Mouse (Mus musculus) thymus, postnatal 36 days (tissue): Measurements from ENCODE around the gene Aox2.

Experiments
- DNase-seq, 2 experiments: peaks; one replicate each; pipeline ENCODE4 v3.0.0; 2022; ENCODE audit warnings: mixed read lengths in 2 of 2

Aox2 gene

DNA sequence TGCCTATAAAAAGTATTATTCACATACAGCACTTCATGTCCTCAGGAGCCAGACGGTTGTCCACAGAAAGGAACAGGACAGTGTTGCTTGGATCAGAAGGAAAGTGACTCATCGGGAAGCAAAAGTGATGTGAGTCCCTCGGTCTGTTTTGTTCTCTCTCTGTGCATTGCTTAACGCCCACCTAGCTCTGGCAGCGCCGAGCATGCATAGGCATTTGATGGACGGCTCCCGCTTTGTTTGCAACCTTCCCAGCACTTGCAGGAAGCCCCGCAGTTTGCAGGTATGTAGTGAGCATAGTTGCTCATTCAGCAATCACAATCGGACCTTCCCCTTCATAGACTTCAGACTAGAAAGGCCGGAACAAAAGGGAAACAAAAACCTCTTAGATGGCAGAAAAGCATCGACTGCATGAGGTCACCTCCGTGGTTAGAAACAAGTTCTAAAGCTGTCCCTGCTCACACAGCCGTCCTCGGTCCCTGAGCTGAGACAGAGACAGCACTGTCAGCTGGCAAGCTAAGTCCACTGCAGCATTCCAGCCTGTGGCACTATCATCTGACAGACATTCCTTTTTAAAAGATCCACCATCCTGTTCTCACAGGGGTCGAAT lies 11.8 kb downstream of the Aox2 start:
- no peak for DNase-seq

DNA sequence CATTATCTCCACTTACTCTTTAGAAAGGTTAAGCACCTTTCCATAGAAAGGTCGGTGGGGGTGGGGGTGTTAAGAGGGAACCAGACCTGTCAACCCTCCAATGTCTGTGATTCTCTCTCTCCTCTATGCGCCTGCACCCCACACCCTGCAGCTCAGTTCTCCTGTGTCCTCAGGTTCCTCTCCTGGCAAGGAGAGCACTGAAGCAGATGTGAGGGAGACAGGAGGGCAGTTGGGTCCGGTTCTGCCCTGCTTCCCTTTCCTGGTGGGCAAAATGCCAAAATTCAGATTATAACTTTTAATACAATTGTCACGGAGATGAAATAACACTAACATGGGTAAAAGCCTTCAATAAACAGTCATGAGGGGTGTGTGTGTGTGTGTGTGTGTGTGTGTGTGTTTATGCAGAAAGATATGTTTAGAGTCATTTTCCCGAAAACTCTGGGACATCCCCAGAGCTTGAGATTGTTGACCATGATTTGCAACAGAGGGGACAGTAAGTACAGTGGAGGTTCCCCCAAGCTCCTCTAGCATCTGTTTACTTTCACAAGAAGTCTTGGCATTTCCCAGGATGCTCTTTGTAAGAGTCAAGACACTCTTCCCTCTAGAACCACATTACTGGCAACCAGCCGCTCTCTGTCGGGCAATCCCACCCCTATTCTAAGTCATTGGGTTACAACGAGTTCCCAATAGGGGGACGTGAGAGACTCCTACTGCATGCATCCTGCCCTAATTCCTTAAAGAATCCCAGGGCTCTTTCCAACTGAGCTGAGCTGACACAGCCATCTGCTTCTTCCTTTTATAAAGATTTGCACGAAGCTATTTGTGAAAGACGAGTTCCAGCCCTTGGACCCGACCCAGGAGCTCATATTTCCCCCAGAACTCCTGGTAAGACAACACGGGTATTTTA lies 13.5 kb downstream of the Aox2 start:
- DNase-seq: no peak

GRCm38 (mm10) chr1:58294730-58295129 lies 16.6 kb downstream of the Aox2 start:
- DNase-seq: no peak

GRCm38 (mm10) chr1:58296278-58296677 lies 18.2 kb downstream of the Aox2 start:
- peak; percentile 64 to 70 for DNase-seq

GRCm38 (mm10) chr1:58296821-58297220 lies 18.7 kb downstream of the Aox2 start:
- DNase-seq: no peak

DNA sequence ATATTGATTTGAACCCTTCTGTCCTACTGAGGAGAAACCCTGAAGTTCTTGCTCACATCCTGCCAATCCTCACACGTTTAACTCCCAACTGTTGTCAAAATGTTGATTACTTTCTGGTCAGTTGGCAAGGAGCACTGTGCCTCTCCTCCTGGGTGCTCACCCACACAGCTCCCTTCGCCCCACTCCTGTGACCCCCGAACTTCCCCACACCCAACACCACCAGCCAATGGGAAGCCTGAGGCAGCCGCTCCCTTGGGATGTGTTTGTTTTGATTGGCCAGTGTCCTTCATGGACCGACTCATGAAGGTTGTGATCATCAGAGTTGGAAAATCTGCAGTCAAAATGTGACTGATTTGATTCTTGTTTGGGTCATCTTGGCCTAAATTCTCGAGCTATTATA lies 20.2 kb downstream of the Aox2 start:
- no peak for DNase-seq

DNA sequence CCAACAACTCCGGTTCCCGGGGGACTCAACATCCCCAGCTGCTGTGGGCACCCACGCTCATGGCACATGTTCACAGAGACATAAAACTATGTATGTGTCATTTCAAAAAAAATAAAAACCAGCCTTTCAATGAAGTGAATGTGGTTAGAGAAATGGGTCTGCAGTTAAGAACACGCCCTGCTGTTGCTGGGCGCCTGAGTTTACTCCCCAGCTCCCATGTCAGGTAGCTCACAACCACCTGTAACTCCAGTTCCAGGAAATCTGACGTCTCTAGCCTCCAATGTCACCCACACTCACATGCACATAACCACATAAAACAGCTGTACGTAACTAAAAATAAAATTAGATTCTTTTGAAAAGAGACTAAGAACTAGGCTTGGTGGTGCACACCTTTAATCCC lies 22.9 kb downstream of the Aox2 start:
- no peak for DNase-seq

GRCm38 (mm10) chr1:58302015-58302414 lies 23.9 kb downstream of the Aox2 start:
- no peak for DNase-seq

DNA sequence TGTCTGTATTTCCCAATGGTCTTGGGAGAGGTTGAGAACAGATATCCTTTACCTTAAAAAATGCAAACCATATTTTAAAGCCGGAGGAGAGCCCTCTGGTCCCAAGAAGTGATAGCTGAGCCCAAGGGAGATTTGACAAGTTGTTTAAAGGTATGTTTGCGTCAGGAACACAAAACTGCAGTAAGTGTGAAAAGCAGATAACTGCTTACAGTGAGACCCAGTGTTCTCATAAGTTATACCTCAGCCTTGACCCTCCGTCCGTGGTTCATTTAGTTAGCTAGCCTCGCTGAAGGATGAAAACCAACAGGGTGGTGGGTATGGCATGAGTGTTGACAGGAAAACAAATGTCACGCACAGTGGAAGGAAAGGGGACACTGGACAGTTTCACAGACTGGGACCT lies 24.9 kb downstream of the Aox2 start:
- DNase-seq: no peak

- DNase-seq: peak; percentile 71 to 85
Observed at GRCm38 (mm10) chr1:58303726-58304125, 25.6 kb downstream of the Aox2 start.

DNA sequence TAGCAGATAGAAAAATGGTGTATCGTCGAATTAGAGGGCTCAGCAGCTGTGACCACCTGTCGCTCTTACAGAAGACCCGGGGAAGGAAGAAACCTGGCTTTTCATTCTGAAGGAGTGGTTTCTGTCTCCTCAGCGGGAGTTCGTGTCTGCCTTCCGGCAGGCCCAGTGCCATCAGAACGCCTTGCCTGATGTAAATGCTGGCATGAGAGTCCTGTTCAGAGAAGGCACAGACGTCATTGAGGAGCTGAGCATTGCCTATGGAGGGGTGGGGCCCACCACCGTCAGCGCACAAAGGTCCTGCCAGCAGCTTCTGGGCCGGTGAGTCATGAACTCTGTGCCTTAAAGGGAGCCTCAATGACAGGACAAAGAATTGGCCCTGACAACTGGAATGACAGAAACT lies 26.2 kb downstream of the Aox2 start:
- peak; percentile 31 to 42 for DNase-seq

DNA sequence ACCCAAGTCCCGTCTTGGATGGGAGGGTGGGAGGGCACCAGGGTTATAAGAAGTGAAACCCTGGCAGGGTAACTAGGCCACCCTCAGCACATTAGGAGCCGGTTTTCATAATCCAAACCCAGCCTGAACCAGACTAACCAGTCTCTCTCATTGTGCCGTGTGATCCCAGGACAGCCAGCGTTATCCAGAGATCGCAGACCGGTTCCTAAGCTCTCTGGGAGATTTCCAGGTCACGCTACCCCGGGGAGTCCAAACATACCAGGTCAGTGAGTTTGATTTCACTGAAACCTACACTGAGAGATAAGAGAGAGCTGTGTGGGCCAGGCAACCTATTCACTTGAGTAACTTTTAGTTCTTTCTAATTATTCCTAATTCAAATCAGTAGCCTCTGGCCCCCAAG lies 29.1 kb downstream of the Aox2 start:
- no peak for DNase-seq

DNA sequence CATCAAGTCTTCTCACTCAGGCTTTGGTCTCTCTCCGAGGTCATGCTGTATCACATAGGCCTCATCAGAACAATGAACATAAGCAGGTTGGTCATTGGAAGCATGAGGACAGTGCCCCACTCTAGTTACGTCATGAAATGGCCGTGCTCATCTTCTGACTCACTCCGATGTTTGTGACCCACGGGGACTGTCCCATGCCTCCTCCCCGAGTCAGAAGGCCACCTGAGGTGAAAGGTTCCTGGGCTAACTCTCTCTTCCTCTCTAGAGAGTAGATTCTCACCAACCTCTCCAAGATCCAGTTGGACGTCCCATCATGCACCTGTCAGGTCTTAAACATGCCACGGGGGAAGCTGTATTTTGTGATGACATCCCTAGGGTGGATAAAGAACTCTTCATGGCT lies 30.5 kb downstream of the Aox2 start:
- DNase-seq: no peak

DNA sequence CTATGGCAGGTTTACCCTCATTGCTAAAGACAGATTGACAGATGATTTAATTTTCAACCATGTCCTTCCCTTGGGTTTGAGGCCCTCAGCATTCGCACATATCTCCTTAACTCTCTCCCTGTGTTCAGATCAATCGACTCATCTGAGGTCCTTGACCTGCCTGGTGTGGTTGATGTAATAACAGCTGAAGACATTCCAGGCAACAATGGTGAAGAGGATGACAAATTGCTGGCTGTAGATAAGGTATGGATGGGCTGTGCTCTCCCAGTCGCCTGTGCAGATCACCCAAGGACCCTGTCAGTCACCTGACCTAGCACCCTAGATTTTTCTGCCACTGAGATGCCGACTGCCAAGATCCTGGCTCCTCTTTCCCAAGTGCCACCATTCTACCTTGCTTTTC lies 31.7 kb downstream of the Aox2 start:
- DNase-seq: no peak

- DNase-seq: peak; percentile 25 to 41
Observed at GRCm38 (mm10) chr1:58311221-58311864, 33.2 kb downstream of the Aox2 start.

DNA sequence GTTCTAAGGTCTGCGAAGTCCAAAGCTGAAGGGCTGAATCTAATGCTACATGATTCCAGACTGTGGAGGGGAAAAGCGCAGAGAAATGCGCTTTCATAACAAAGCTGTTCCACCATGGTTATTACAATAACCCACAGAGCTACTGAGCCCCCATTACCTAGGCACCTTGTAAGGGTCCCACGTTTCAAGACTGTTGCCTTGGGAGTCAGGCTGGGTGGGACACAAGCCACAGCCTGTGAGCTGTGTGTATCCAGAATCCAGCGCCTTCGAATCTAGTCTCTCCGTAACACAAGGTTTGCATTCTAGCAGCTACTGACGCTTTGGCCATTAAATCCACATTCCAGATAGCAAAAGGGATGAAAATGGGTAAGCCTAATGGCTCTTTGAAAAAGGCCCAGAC lies 35.0 kb downstream of the Aox2 start:
- DNase-seq: no peak

GRCm38 (mm10) chr1:58315532-58315931 lies 37.4 kb downstream of the Aox2 start:
- no peak for DNase-seq

- no peak for DNase-seq
Observed at GRCm38 (mm10) chr1:58333222-58333621, 55.1 kb downstream of the Aox2 start.

- no peak for DNase-seq
Observed at GRCm38 (mm10) chr1:58339901-58340300, 61.8 kb downstream of the Aox2 start.

- no peak for DNase-seq
Observed at GRCm38 (mm10) chr1:58341576-58341975, 63.5 kb downstream of the Aox2 start.

DNA sequence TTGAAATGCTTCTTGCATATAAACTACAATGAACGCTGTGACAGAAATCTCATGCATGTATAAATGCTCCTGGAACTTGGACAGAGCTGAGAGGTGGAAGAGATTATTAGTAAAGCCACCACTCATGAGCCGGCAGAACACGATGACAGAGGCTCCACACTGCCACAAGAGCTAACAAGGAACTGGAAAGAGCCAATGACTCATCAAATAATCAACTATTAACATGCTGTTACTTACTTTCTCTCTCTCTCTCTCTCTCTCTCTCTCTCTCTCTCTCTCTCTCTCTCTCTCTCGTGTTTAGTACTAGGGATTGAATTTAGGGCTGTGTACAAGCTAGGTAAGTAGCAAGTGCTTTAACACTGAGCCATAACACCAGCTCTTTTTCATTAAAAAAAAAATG lies 65.7 kb downstream of the Aox2 start:
- no peak for DNase-seq

DNA sequence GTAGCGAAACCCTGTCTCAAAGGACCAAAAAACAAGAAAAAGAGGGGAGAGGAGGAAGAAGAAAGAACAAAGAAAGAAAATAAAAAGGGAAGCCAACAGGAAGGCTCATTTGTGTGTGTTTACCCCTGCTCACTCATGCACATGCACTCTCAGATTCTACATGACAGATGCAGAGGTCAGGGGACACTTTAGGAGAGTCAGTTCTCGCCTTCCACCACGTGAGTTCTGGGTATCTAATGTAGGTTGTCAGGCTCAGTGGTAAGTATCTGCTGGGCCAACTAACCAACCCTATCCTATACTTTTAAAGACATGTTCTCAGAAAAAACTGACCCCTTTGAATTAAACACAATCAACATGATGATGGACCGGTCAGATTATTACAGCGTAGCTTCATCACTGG lies 66.4 kb downstream of the Aox2 start:
- DNase-seq: no peak

GRCm38 (mm10) chr1:58346159-58346558 lies 68.0 kb downstream of the Aox2 start:
- DNase-seq: no peak

GRCm38 (mm10) chr1:58348712-58349111 lies 70.6 kb downstream of the Aox2 start:
- no peak for DNase-seq
